Mouse (Mus musculus): ENCODE results near the gene Spock1. TPM values are rescaled to one million over a fixed set of nuclear protein-coding genes. Genes with fewer than 3 reads are reported as not detected.

Gene Spock1
- total and polyA plus RNA-seq, 3 experiments, result not detected

- in situ Hi-C loops (cut with MboI; ENCODE audit: low pct_ligation_motif_present, low pct_unique_long_range_greater_than_20kb, low sequenced_read_pairs), result no loop called here
- H3K27ac ChIP-seq (ENCODE audit: insufficient read depth, low read depth), result no peak overlapping the region
- no peaks in the 10 kb centered on the region for H3K79me2 ChIP-seq (replicated peaks; ENCODE audit: control insufficient read depth, extremely low read depth, insufficient read depth, poor library complexity, severe bottlenecking)
These were observed 22.6 kb upstream of the Spock1 start for GRCm38 (mm10) chr13:57930720-57931119.

DNA sequence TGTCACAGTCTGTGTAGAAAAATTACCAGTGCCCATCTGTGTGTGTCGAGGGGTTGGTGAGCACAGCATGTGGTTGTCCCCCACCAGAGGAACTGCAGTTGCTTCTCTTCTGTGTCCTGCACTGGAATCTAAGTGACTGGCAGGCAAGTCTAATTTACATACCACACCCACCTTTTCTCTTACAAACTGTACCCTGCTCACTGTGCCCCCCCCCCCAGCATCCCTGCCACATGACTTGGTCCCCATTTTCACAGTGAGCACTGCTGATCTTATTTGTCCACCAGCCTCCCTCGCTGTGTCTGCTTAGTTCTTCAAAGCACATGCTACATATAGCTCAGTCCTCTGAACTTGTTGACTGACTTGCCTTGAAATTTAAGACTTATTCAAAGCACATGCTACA, 22.2 kb upstream of the Spock1 start:
- TF ChIP-seq JUN (IDR thresholded peaks at IDR 0.05; ENCODE audit: insufficient read depth, low read depth, low read length), result no peak
- TF ChIP-seq POLR2AphosphoS2 (IDR thresholded peaks at IDR 0.05; ENCODE audit: low read depth, low read length), result no peak
- TF ChIP-seq MEF2A (IDR thresholded peaks at IDR 0.05; ENCODE audit: borderline replicate concordance, low read depth, low read length), result no peak
- no peak for TF ChIP-seq MAZ (IDR thresholded peaks at IDR 0.05; ENCODE audit: low read depth, low read length)
- no peak for TF ChIP-seq MYC (IDR thresholded peaks at IDR 0.05; ENCODE audit: low read depth, low read length)
- TF ChIP-seq POLR2A (IDR thresholded peaks at IDR 0.05; ENCODE audit: low read depth, low read length), result no peak
- TF ChIP-seq GABPA (IDR thresholded peaks at IDR 0.05; ENCODE audit: insufficient replicate concordance, low read depth, low read length), result no peak
- TF ChIP-seq TCF12 (IDR thresholded peaks at IDR 0.05; ENCODE audit: low read depth, low read length), result no peak
- no peak for TF ChIP-seq SMC3 (IDR thresholded peaks at IDR 0.05; ENCODE audit: low read depth, low read length)
- TF ChIP-seq CTCF (conservative IDR thresholded peaks at IDR 0.05 in 1 of 2, IDR thresholded peaks at IDR 0.05 in 1 of 2; ENCODE audit: low read depth in 2 of 2, low read length in 2 of 2), result no peak
- no peak for TF ChIP-seq RAD21 (IDR thresholded peaks at IDR 0.05; ENCODE audit: low read depth, low read length)
- TF ChIP-seq NRF1 (IDR thresholded peaks at IDR 0.05; ENCODE audit: low read depth, low read length), result no peak
- dilution Hi-C loops (cut with MboI; ENCODE audit: extremely low pct_ligation_motif_present, extremely low pct_unique_long_range_greater_than_20kb, low sequenced_read_pairs) (no loop called here), in situ Hi-C loops (cut with MboI; ENCODE audit: low pct_ligation_motif_present, low pct_unique_long_range_greater_than_20kb, low sequenced_read_pairs) (no loop called here)
- no peak for DNase-seq (ENCODE audit: extremely low read depth)
- Histone ChIP-seq H3K4me3 (replicated peaks in 1 of 3; ENCODE audit: low read depth in 2 of 3, low read length in 2 of 3, poor library complexity in 1 of 3) (no peak overlapping the region), H3K9ac (ENCODE audit: insufficient read depth, low read depth) (no peak overlapping the region), H3K27me3 (replicated peaks) (no peaks in the 10 kb centered on the region), H3K27ac (ENCODE audit: insufficient read depth, low read depth) (no peak overlapping the region), H3K4me2 (ENCODE audit: insufficient read depth, low read depth, poor library complexity, severe bottlenecking) (no peak overlapping the region), H3K36me3 (replicated peaks in 1 of 2; ENCODE audit: control insufficient read depth in 1 of 2, insufficient read depth in 1 of 2, low read length in 1 of 2) (no peaks in the 10 kb centered on the region), H3K79me2 (replicated peaks; ENCODE audit: control insufficient read depth, extremely low read depth, insufficient read depth, poor library complexity, severe bottlenecking) (no peaks in the 10 kb centered on the region), H3K9me3 (replicated peaks; ENCODE audit: low read length) (peaks cover 64% of the 10 kb centered on the region), H3K4me1 (ENCODE audit: control insufficient read depth in 1 of 2, insufficient read depth in 2 of 2) (no peaks in the 10 kb centered on the region)

More at GRCm38 (mm10) chr13:57930720-57931119, 22.6 kb upstream of the Spock1 start:
- TF ChIP-seq SMC3 (IDR thresholded peaks at IDR 0.05; ENCODE audit: low read depth, low read length) (no peak), RCOR1 (conservative IDR thresholded peaks at IDR 0.05; ENCODE audit: low read depth, low read length) (no peak), CTCF (conservative IDR thresholded peaks at IDR 0.05 in 1 of 2, IDR thresholded peaks at IDR 0.05 in 1 of 2; ENCODE audit: low read depth in 2 of 2, low read length in 2 of 2) (no peak), ELF1 (IDR thresholded peaks at IDR 0.05; ENCODE audit: low read depth, low read length) (no peak)
- H3K9me3 ChIP-seq (replicated peaks; ENCODE audit: low read length), result peaks cover 64% of the 10 kb centered on the region
- H3K36me3 ChIP-seq (replicated peaks in 1 of 2; ENCODE audit: control insufficient read depth in 1 of 2, insufficient read depth in 1 of 2, low read length in 1 of 2), result no peaks in the 10 kb centered on the region
- no peak for DNase-seq (ENCODE audit: extremely low read depth)
- dilution Hi-C loops (cut with MboI; ENCODE audit: extremely low pct_ligation_motif_present, extremely low pct_unique_long_range_greater_than_20kb, low sequenced_read_pairs), result no loop called here
- no peak overlapping the region for H3K4me2 ChIP-seq (ENCODE audit: insufficient read depth, low read depth, poor library complexity, severe bottlenecking)
- no peaks in the 10 kb centered on the region for H3K27me3 ChIP-seq (replicated peaks)
- no peak overlapping the region for H3K4me3 ChIP-seq (replicated peaks in 1 of 3; ENCODE audit: low read depth in 2 of 3, low read length in 2 of 3, poor library complexity in 1 of 3)
- no peaks in the 10 kb centered on the region for H3K4me1 ChIP-seq (ENCODE audit: control insufficient read depth in 1 of 2, insufficient read depth in 2 of 2)
- no peak overlapping the region for H3K9ac ChIP-seq (ENCODE audit: insufficient read depth, low read depth)

- dilution Hi-C loops (cut with MboI; ENCODE audit: extremely low pct_ligation_motif_present, extremely low pct_unique_long_range_greater_than_20kb, low sequenced_read_pairs) (no loop called here), in situ Hi-C loops (cut with MboI; ENCODE audit: low pct_ligation_motif_present, low pct_unique_long_range_greater_than_20kb, low sequenced_read_pairs) (no loop called here)
These were observed 11.8 kb upstream of the Spock1 start for GRCm38 (mm10) chr13:57919947-57920346.

More at GRCm38 (mm10) chr13:57919947-57920346, 11.8 kb upstream of the Spock1 start:
- Histone ChIP-seq H3K79me2 (replicated peaks; ENCODE audit: control insufficient read depth, extremely low read depth, insufficient read depth, poor library complexity, severe bottlenecking) (no peaks in the 10 kb centered on the region), H3K9ac (ENCODE audit: insufficient read depth, low read depth) (no peak overlapping the region), H3K9me3 (replicated peaks; ENCODE audit: low read length) (peaks cover 86% of the 10 kb centered on the region), H3K36me3 (replicated peaks in 1 of 2; ENCODE audit: control insufficient read depth in 1 of 2, insufficient read depth in 1 of 2, low read length in 1 of 2) (no peaks in the 10 kb centered on the region), H3K4me1 (ENCODE audit: control insufficient read depth in 1 of 2, insufficient read depth in 2 of 2) (no peaks in the 10 kb centered on the region), H3K4me3 (replicated peaks in 1 of 3; ENCODE audit: low read depth in 2 of 3, low read length in 2 of 3, poor library complexity in 1 of 3) (no peak overlapping the region), H3K4me2 (ENCODE audit: insufficient read depth, low read depth, poor library complexity, severe bottlenecking) (no peak overlapping the region), H3K27me3 (replicated peaks) (no peaks in the 10 kb centered on the region), H3K27ac (ENCODE audit: insufficient read depth, low read depth) (no peak overlapping the region)
- DNase-seq (ENCODE audit: extremely low read depth), result no peak
- TF ChIP-seq SMC3 (IDR thresholded peaks at IDR 0.05; ENCODE audit: low read depth, low read length), result no peak
- no peak for TF ChIP-seq TCF12 (IDR thresholded peaks at IDR 0.05; ENCODE audit: low read depth, low read length)
- TF ChIP-seq RAD21 (IDR thresholded peaks at IDR 0.05; ENCODE audit: low read depth, low read length), result no peak
- TF ChIP-seq ETS1 (conservative IDR thresholded peaks at IDR 0.05; ENCODE audit: low read depth, low read length), result no peak
- no peak for TF ChIP-seq HCFC1 (IDR thresholded peaks at IDR 0.05; ENCODE audit: low read depth, low read length)
- no peak for TF ChIP-seq E2F4 (IDR thresholded peaks at IDR 0.05; ENCODE audit: insufficient replicate concordance, low read depth, low read length)
- TF ChIP-seq RCOR1 (conservative IDR thresholded peaks at IDR 0.05; ENCODE audit: low read depth, low read length), result no peak
